Comparison of ENCODE assay signal across 8 mouse cellular contexts in genomic region chr10:67004527-67005042, GRCm38 (mm10).
A peak's percentile ranks its signal among the peaks of the same experiment; 100 is the strongest.
DNase-seq lines count a peak whose midpoint lies in the region; ATAC-seq lines count a peak whose summit lies in the region.

No protein-coding gene starts in this region.

- H3K4me2 ChIP-seq in heart, embryonic 15.5 days = peak overlapping the region; percentile 68

- DNase-seq in layer of hippocampus, adult 11-12 months (ENCODE audit: low spot score) = peak; percentile 30
- DNase-seq in layer of hippocampus, adult 9-10 months (ENCODE audit: low spot score) = no peak
- DNase-seq in embryo, embryonic 10.5 days (ENCODE audit: low spot score) = peak; percentile 64
- peak; percentile 62 for DNase-seq in kidney, postnatal 10 days
- peak; percentile 32 for DNase-seq in splenic B cell, adult 2 months (ENCODE audit: low read depth, low spot score)
- no peak for DNase-seq in ovary, postnatal 36 days (ENCODE audit: low spot score)

- ATAC-seq in heart, embryonic 15.5 days (replicated peaks; ENCODE audit: insufficient number of reproducible peaks, insufficient read depth, low FRiP score, low read depth) = no peak

- H3K27ac ChIP-seq in heart, embryonic 15.5 days = peak overlapping the region; percentile 98
- H3K27ac ChIP-seq in macrophage = peak overlapping the region; percentile 94

- no peaks in the 10 kb centered on the region for H3K27me3 ChIP-seq in heart, embryonic 15.5 days
- no peaks in the 10 kb centered on the region for H3K27me3 ChIP-seq in splenic B cell, adult 2 months (ENCODE audit: control insufficient read depth, insufficient read depth, low read length, poor library complexity, severe bottlenecking)

- H3K4me1 ChIP-seq in heart, embryonic 15.5 days (replicated peaks) = peaks cover 31% of the 10 kb centered on the region

- H3K79me2 ChIP-seq in macrophage (ENCODE audit: inconsistent target) = no peaks in the 10 kb centered on the region

- peak overlapping the region; percentile 43 for H3K4me3 ChIP-seq in heart, embryonic 15.5 days
- H3K4me3 ChIP-seq in macrophage (ENCODE audit: inconsistent target) = peak overlapping the region; percentile 37

- H3K9me3 ChIP-seq in heart, embryonic 15.5 days (replicated peaks) = no peaks in the 10 kb centered on the region

- no peaks in the 10 kb centered on the region for H3K36me3 ChIP-seq in heart, embryonic 15.5 days
- no peaks in the 10 kb centered on the region for H3K36me3 ChIP-seq in macrophage (ENCODE audit: inconsistent target)
- no peaks in the 10 kb centered on the region for H3K36me3 ChIP-seq in splenic B cell, adult 2 months (ENCODE audit: control insufficient read depth, insufficient read depth, low read length, poor library complexity, severe bottlenecking)

- H3K9ac ChIP-seq in heart, embryonic 15.5 days = peak overlapping the region; percentile 36

- 5% methylated on average over 12 of the region's 12 CpGs for WGBS in heart, embryonic 15.5 days
- 2% methylated on average over 12 of the region's 12 CpGs for WGBS in macrophage (ENCODE audit: missing documents)

Comparison
In these comparisons a context has a peak if more than half of its experiments do, and no peak if none do; other contexts are left out.
1. DNase-seq: peak in layer of hippocampus, adult 11-12 months (single experiment), embryo, embryonic 10.5 days (single experiment), kidney, postnatal 10 days (single experiment) and splenic B cell, adult 2 months (single experiment); none in layer of hippocampus, adult 9-10 months (single experiment) and ovary, postnatal 36 days (single experiment).